Mouse (Mus musculus): ENCODE results near the gene Sp100. TPM values are rescaled to one million over a fixed set of nuclear protein-coding genes. Genes with fewer than 3 reads are reported as not detected.
"Not testable (repeated sequence)": the region's sequence is repeated elsewhere in the genome, so short reads cannot be mapped to it uniquely, and the experiment has no call there.

Sp100 gene
- 1.8 and 2.0 TPM in 2 replicates for polyA plus RNA-seq (2014; fragmentation: Nextera tagmentation; extraction: Ambion mirVana)

DNA sequence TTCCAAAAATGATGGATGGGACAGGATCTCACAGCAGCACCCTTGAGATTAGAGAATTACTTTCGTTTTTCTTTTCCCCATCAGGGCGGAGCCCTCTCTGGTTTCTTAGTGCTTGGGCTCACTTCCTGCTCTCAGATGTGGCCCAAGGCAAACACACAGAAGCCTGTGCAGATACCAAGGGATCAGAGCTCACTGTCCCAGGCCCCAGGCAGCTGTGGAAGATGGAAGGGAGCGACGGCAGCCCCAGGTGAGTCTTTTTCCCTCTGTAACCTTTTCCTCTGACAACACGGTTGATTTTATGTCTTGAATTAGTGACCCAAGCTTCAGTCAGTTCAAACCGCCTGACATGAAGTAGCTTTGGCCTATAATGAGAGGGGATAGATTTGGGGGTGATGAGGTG is at the start of gene Sp100:
Gene Sp100, plus strand, starts transcription at position 108 of the 400 bp plus-strand sequence.
- H3K4me3 ChIP-seq (ENCODE audit: low read depth, low read length); H3K9me3 ChIP-seq (ENCODE audit: control insufficient read depth, low read length); H3K36me3 ChIP-seq (ENCODE audit: control insufficient read depth, insufficient read depth, low read length); H3K27me3 ChIP-seq (replicated peaks; ENCODE audit: control insufficient read depth, insufficient read depth, low read length); H3K27ac ChIP-seq (ENCODE audit: low read depth); ATAC-seq (replicated peaks; ENCODE audit: low FRiP score, low TSS enrichment, low read depth); H3K4me2 ChIP-seq (ENCODE audit: low read length); H3K9ac ChIP-seq (ENCODE audit: low read length); H3K4me1 ChIP-seq (replicated peaks; ENCODE audit: control insufficient read depth, insufficient read depth, low read length); DNase-seq (ENCODE audit: low spot score): not testable (repeated sequence)
- 63% methylated on average over 6 of the region's 6 CpGs for WGBS

DNA sequence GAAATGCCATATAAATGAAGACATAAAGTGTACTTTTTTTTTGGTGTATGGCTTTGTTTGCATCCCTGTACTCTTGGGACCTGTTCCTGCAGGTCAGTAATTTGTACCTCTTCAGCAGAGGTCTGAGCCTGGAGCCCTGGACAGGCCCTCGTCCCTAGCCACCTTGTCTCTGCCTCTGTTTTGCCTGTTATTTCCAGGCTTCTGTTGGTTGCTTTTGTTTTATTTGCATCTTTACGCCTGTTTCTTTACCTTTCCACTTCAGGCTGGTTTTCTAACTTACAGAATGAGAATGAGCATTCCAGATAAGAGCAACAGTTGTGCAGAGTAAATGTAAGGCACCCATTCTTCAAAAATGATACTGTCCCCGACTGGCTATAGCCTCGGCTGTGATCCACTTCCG is 49.7 kb upstream of the Sp100 start, which contains the start of gene Sp140:
Gene Sp140, plus strand, starts transcription at position 301 of the 400 bp plus-strand sequence.
- DNase-seq (ENCODE audit: low spot score); H3K9me3 ChIP-seq (ENCODE audit: control insufficient read depth, low read length); H3K4me2 ChIP-seq (ENCODE audit: low read length); H3K36me3 ChIP-seq (ENCODE audit: control insufficient read depth, insufficient read depth, low read length); H3K4me3 ChIP-seq (ENCODE audit: low read depth, low read length); H3K27ac ChIP-seq (ENCODE audit: low read depth); H3K9ac ChIP-seq (ENCODE audit: low read length); H3K4me1 ChIP-seq (replicated peaks; ENCODE audit: control insufficient read depth, insufficient read depth, low read length); ATAC-seq (replicated peaks; ENCODE audit: low FRiP score, low TSS enrichment, low read depth); H3K27me3 ChIP-seq (replicated peaks; ENCODE audit: control insufficient read depth, insufficient read depth, low read length): not testable (repeated sequence)
- no CpG with 5 or more reads among the region's 5 CpGs for WGBS

DNA sequence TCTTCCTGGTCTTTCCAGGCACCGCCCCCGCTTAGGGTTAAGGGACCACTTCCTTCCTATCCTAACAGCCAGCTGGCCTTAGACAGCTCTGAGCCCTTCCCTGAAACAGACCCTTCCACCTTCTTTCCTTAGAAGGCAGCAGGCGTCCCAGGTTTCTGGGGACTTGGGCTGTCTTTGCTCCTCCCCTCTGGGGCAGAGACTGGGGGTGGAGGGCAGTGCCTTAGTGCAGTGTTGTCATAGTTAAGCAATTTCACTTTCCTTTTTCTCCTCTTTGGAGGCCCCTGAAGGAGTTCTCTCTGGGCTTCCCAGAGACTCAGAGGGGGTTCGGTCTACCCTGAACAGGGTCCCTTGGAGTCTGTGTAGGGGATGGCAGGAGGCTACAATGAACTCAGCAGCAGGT is 49.0 kb upstream of the Sp100 start:
- H3K36me3 ChIP-seq (ENCODE audit: control insufficient read depth, insufficient read depth, low read length); H3K4me3 ChIP-seq (ENCODE audit: low read depth, low read length); ATAC-seq (replicated peaks; ENCODE audit: low FRiP score, low TSS enrichment, low read depth); H3K9me3 ChIP-seq (ENCODE audit: control insufficient read depth, low read length); H3K9ac ChIP-seq (ENCODE audit: low read length); H3K27me3 ChIP-seq (replicated peaks; ENCODE audit: control insufficient read depth, insufficient read depth, low read length); H3K27ac ChIP-seq (ENCODE audit: low read depth); DNase-seq (ENCODE audit: low spot score); H3K4me1 ChIP-seq (replicated peaks; ENCODE audit: control insufficient read depth, insufficient read depth, low read length); H3K4me2 ChIP-seq (ENCODE audit: low read length): not testable (repeated sequence)
- WGBS, result 59% methylated on average over 4 of the region's 4 CpGs

DNA sequence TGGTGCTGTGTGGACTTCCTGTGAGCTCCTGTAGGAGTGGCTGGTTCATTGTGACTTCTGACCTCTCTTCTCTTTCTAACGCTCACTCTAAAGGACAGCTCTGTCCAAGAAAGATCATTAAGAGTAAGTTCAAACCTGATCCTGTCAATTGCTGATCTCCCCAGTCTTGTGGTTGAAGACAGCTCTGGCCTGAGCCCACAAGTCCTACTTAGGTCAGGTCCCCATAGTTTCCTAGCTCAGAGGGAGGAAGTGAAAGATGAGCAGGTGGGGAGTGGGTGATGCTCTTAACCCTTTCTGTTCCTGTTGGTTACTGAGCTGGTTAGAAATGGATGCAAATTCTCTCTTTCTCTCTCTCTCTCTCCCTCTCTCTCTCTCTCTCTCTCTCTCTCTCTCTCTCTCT is 45.4 kb upstream of the Sp100 start:
- not testable (repeated sequence) for H3K9ac ChIP-seq (ENCODE audit: low read length); H3K4me3 ChIP-seq (ENCODE audit: low read depth, low read length); H3K36me3 ChIP-seq (ENCODE audit: control insufficient read depth, insufficient read depth, low read length); H3K9me3 ChIP-seq (ENCODE audit: control insufficient read depth, low read length); DNase-seq (ENCODE audit: low spot score); H3K27ac ChIP-seq (ENCODE audit: low read depth); H3K4me1 ChIP-seq (replicated peaks; ENCODE audit: control insufficient read depth, insufficient read depth, low read length); H3K27me3 ChIP-seq (replicated peaks; ENCODE audit: control insufficient read depth, insufficient read depth, low read length); H3K4me2 ChIP-seq (ENCODE audit: low read length); ATAC-seq (replicated peaks; ENCODE audit: low FRiP score, low TSS enrichment, low read depth)
- WGBS, result no CpG with 5 or more reads among the region's 1 CpGs

GRCm38 (mm10) chr1:85608361-85608760 is 41.4 kb upstream of the Sp100 start:
- not testable (repeated sequence) for H3K4me1 ChIP-seq (replicated peaks; ENCODE audit: control insufficient read depth, insufficient read depth, low read length); H3K27ac ChIP-seq (ENCODE audit: low read depth); H3K27me3 ChIP-seq (replicated peaks; ENCODE audit: control insufficient read depth, insufficient read depth, low read length)

DNA sequence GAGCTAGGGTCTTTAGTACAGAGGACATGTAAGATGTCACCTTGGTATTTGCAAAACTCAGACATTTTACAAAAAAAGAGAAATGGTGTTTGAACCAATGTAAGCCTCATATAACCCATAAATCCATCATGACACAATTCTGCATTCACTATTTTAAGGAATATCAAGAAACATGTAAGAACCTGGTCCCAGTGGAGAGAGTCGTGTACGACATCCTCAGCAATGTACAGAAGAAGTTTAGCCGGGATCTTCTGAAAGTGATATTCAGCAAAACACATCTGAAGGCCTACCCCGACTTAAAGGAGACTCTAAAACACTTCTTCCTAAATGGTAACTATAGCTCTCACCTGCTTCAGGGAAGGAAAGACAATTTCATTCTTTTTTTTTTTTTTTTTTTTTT is 39.2 kb upstream of the Sp100 start:
- H3K4me3 ChIP-seq (ENCODE audit: low read depth, low read length); DNase-seq (ENCODE audit: low spot score); H3K27me3 ChIP-seq (replicated peaks; ENCODE audit: control insufficient read depth, insufficient read depth, low read length); H3K9me3 ChIP-seq (ENCODE audit: control insufficient read depth, low read length); H3K4me1 ChIP-seq (replicated peaks; ENCODE audit: control insufficient read depth, insufficient read depth, low read length); H3K4me2 ChIP-seq (ENCODE audit: low read length); H3K36me3 ChIP-seq (ENCODE audit: control insufficient read depth, insufficient read depth, low read length); ATAC-seq (replicated peaks; ENCODE audit: low FRiP score, low TSS enrichment, low read depth); H3K9ac ChIP-seq (ENCODE audit: low read length); H3K27ac ChIP-seq (ENCODE audit: low read depth): not testable (repeated sequence)
- no CpG with 5 or more reads among the region's 4 CpGs for WGBS

More at GRCm38 (mm10) chr1:85608361-85608760, 41.4 kb upstream of the Sp100 start:
- WGBS, result 86% methylated on average over 3 of the region's 4 CpGs
- ATAC-seq (replicated peaks; ENCODE audit: low FRiP score, low TSS enrichment, low read depth); H3K4me3 ChIP-seq (ENCODE audit: low read depth, low read length); DNase-seq (ENCODE audit: low spot score); H3K4me2 ChIP-seq (ENCODE audit: low read length); H3K36me3 ChIP-seq (ENCODE audit: control insufficient read depth, insufficient read depth, low read length); H3K9ac ChIP-seq (ENCODE audit: low read length); H3K9me3 ChIP-seq (ENCODE audit: control insufficient read depth, low read length): not testable (repeated sequence)

DNA sequence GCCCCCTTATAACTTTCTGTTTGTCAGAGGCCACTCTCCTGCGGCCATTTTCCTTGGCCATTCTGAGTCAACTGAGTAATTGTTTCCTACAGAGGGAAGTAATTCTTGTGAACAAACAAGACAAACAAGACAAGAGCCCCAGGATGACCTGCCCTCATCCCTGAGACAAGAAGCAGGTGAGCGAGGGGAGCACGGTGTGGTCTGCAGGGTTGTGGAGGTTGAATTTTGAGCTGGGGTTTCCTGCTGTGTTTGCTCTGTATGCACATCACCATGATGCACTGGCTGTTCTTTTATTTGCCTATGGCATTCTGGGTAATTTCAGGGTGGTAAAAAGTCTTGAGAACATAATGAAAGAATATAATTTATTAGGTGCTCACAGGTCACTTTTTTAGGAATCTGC is 34.7 kb upstream of the Sp100 start:
- WGBS, result 91% methylated on average over 3 of the region's 3 CpGs
- H3K9me3 ChIP-seq (ENCODE audit: control insufficient read depth, low read length); H3K36me3 ChIP-seq (ENCODE audit: control insufficient read depth, insufficient read depth, low read length); H3K27me3 ChIP-seq (replicated peaks; ENCODE audit: control insufficient read depth, insufficient read depth, low read length); H3K27ac ChIP-seq (ENCODE audit: low read depth); H3K9ac ChIP-seq (ENCODE audit: low read length); H3K4me2 ChIP-seq (ENCODE audit: low read length); H3K4me3 ChIP-seq (ENCODE audit: low read depth, low read length); ATAC-seq (replicated peaks; ENCODE audit: low FRiP score, low TSS enrichment, low read depth); DNase-seq (ENCODE audit: low spot score); H3K4me1 ChIP-seq (replicated peaks; ENCODE audit: control insufficient read depth, insufficient read depth, low read length): not testable (repeated sequence)

DNA sequence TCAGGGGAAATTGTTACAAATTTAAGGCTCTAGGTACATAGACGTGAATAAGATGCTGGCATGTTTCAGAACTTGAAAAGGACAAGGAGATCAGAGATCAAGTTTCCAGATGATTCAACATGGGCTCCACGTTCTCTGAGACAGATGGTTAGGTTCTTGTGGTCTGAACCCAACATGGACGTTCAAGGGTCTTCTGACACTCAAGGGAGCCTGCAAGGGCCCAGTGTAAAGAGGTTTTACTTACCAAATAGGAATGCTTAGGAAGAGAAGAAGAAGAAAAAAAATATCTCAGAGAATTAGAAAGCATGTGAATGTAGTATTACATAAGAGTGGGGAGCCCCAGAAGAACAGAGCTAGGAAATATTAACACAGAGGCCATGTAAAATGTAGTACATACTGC is 34.0 kb upstream of the Sp100 start:
- not testable (repeated sequence) for H3K4me2 ChIP-seq (ENCODE audit: low read length); H3K9me3 ChIP-seq (ENCODE audit: control insufficient read depth, low read length); H3K4me3 ChIP-seq (ENCODE audit: low read depth, low read length); ATAC-seq (replicated peaks; ENCODE audit: low FRiP score, low TSS enrichment, low read depth); H3K36me3 ChIP-seq (ENCODE audit: control insufficient read depth, insufficient read depth, low read length); DNase-seq (ENCODE audit: low spot score); H3K27ac ChIP-seq (ENCODE audit: low read depth); H3K27me3 ChIP-seq (replicated peaks; ENCODE audit: control insufficient read depth, insufficient read depth, low read length); H3K9ac ChIP-seq (ENCODE audit: low read length); H3K4me1 ChIP-seq (replicated peaks; ENCODE audit: control insufficient read depth, insufficient read depth, low read length)
- WGBS, result 73% methylated on average over 3 of the region's 3 CpGs

- not testable (repeated sequence) for H3K36me3 ChIP-seq (ENCODE audit: control insufficient read depth, insufficient read depth, low read length); H3K27me3 ChIP-seq (replicated peaks; ENCODE audit: control insufficient read depth, insufficient read depth, low read length); H3K4me3 ChIP-seq (ENCODE audit: low read depth, low read length); H3K9me3 ChIP-seq (ENCODE audit: control insufficient read depth, low read length); H3K4me2 ChIP-seq (ENCODE audit: low read length); H3K9ac ChIP-seq (ENCODE audit: low read length); H3K4me1 ChIP-seq (replicated peaks; ENCODE audit: control insufficient read depth, insufficient read depth, low read length); H3K27ac ChIP-seq (ENCODE audit: low read depth); ATAC-seq (replicated peaks; ENCODE audit: low FRiP score, low TSS enrichment, low read depth); DNase-seq (ENCODE audit: low spot score)
- 66% methylated on average over 4 of the region's 5 CpGs for WGBS
These were observed 32.6 kb upstream of the Sp100 start for GRCm38 (mm10) chr1:85617161-85617560.

Data from intestine, embryonic 14.5 days (tissue).